Mouse (Mus musculus): ENCODE data around the gene Glb1l3.

DNA sequence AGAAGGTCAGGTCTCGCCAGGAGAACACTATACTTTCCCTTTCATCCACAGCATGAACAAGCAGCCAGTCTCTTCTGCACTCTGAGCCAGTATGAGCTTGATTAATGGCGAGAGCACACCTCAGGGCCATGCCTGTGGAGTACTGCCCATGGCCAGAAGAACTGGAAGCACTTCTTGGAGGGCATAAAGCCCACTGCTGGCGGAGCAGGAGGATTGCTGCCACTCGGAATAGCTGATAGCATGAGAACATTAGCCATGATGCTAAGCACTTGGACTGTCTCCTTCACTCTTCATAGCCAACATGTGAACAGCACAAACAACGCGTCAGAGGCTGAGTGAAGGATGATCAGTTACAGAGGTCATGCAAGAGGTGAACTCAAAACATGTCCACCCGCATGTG, 82.3 kb downstream of the Glb1l3 start:
- no peak for TF ChIP-seq CTCF (IDR thresholded peaks at IDR 0.05; ENCODE audit: extremely low read depth, insufficient read length, insufficient replicate concordance, low read depth, low read length)
- no peak for TF ChIP-seq POLR2A (IDR thresholded peaks at IDR 0.05; ENCODE audit: low read depth, low read length)
